Mouse (Mus musculus) kidney, postnatal 14 days (tissue): ENCODE data around the gene Idi1.
"Not testable (repeated sequence)": the region's sequence is repeated elsewhere in the genome, so short reads cannot be mapped to it uniquely, and the experiment has no call there.

ENCODE experiments used
- DNase-seq: peaks from one replicate; pipeline ENCODE4 v3.0.0; 2022; ENCODE audit warnings: mixed read lengths

Gene Idi1

DNA sequence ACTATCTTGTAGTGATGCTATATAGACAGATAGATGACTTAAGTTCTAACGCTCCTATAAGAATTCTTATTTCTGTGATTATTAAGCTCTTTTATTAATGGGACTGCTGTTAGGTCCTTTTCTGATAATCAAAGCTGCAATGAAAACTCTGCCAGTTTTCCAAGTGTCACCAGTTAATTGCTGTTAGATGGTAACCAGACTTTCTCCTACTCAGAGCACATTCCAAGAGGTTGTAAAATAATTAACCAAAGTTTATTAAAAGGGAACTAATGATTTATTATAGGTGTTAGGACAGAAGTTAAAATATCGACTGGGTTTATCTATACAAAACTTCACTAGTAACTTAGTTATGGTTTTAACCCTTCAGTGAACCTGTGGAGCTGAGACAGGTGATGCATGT lies 20.7 kb downstream of the Idi1 start:
- not testable (repeated sequence) for DNase-seq

DNA sequence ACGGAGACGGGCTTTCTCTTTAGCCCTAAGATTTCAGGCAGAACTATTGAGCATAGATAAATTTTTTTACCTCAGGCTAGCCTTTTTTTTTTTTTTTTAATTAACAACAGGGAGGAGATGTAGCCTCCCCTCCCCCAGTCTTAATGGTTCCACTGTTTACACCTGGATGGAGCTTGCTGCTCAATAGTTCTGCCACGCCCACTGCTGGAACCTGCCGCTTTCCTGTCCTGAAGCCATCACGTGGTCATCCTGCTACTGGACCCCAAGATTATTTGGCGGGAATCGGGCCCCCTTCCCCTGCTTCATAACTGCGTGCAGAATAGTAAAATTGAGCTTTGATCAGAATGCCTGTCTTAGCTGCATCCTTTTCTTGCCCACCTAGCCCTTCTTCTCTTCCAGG lies 28.6 kb downstream of the Idi1 start:
- not testable (repeated sequence) for DNase-seq

DNA sequence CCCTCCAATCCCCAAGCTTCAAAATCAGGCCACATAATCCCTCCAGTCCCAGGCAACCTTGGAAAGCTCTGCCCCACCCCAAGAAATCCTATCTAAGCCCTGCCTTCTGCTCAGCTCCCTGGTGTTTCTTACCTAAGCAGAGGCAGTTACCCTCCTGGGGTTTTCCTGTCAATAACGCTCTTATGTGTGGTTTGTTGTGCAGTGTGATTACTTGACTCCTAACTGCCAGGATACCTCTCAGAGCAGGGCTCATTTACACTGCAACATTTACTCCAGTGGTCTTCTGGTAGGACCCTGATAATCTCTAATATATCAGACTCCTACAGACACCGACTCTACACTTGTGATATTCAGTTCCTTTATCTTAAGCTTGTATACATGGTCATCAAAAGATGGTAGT lies 48.2 kb downstream of the Idi1 start:
- no peak for DNase-seq

DNA sequence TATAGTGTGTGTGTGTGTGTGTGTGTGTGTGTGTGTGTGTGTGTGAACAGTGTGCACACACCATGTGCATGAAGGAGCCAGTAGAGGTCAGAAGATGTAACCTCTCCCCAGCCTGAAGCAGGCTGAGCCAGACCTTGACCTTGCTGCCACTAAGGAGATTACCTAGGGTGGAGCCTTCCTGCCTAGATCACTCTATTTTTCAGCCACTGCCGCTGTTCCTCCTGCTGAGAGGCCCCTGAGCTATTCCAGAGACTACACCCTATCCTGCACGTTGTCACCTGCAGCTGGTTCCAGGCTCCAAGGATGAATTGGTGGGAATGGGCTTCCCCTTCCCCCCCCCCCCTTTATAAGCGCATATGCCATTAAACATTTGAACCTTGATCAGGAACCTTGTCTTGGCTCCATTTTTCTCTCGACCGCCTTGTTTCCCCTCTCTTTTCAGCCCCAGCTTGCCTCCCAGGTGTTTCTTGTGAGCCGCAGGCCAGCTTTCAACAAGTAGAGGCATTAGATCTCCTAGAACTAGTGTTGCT lies 52.4 kb downstream of the Idi1 start:
- DNase-seq: not testable (repeated sequence)

DNA sequence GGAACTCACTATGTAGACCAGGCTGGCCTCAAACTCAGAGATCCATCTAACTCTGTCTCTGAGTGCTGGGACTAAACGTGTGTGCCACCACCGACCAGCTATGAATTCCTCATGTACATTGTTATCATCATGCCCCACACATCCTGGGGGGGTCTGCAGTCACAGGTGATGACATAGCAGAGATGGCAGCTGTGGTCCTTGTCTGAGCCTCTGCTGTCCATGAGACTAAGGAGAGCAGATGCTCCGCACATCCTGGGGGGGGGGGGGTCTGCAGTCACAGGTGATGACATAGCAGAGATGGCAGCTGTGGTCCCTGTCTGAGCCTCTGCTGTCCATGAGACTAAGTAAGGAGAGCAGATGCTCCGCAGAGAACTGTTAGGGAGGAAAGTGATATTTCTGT lies 55.8 kb downstream of the Idi1 start:
- DNase-seq: not testable (repeated sequence)

DNA sequence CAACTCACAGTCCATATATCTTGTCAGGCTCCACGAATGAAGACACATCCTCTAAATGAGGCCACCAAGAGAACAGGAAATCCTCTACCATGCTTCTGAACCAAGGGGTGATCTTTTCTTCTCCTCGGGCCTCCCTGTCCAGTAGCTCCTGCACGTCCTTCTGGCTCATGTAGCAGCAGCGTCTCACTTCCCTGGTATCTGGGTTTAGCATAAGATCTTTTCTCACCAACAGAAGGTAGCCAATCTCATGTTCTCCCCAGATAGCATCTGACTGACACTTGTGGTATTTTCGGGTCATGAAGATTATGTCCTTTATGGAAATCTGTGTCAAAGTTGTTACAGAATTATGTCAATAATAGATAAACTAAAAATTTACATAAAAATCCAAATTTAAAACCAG lies 56.4 kb downstream of the Idi1 start:
- DNase-seq: not testable (repeated sequence)
